Mouse (Mus musculus) kidney, adult 2 months (tissue): ENCODE measurements at regions not wholly inside any gene's neighbourhood (a gene's known extent, or its start where the extent isn't known, plus 50 kb on each side); places are given as distances from the start of the nearest gene placed in this dataset.

Experiments
- CTCF ChIP-seq: fragments of 200-500 bp; conservative IDR thresholded peaks from 2 replicates; pipeline ENCODE4 v1.5.1; 2011; ENCODE audit warnings: low read depth, mild to moderate bottlenecking, control low read depth, low read length, moderate library complexity, mixed read lengths; ENCODE audit not compliant: insufficient read depth, insufficient read length
- POLR2A ChIP-seq: fragments of 200-500 bp; IDR thresholded peaks from one replicate; pipeline ENCODE4 v1.6.1; 2011; ENCODE audit warnings: low read depth, low read length, control low read depth

DNA sequence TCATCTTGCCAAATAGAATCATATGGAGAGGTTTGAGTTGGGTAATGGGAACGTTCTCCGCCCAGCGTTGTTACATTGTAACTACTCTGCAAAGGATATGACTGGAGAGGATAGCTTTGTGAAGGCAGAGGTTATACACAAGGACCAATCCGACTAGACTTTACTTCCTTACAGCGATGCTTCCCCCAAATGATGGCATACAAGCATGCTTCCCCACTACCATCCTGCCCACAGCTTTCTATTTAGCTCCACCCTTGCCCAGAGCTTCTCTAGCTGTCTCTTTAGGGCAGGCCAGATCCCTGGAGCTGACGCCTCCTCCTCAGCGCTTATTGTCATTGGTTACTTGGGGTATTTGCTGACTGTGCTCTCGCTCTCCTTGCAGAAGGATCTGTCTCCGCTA, 130.1 kb upstream of the Zfp703 start:
- TF ChIP-seq POLR2A (no peak), CTCF (no peak)
